Mouse (Mus musculus) midbrain, embryonic 14.5 days (tissue): ENCODE results near the gene Gm26620. TPM values are rescaled to one million over a fixed set of nuclear protein-coding genes. Genes with fewer than 3 reads are reported as not detected.

ENCODE experiments used
- ATAC-seq: fragments of 200-750 bp; cut with Nextera tagmentation; 2 replicates; pipeline ENCODE4 v1.8.0; 2017; ENCODE audit warnings: moderate number of reproducible peaks, moderate library complexity; ENCODE audit not compliant: low FRiP score, low TSS enrichment
- DNase-seq: peaks from one replicate; pipeline ENCODE4 v3.0.0-alpha.2; 2015
- H3K27ac ChIP-seq: fragments of 300-500 bp; sonication (generic); replicated peaks from 2 replicates; pipeline ENCODE4 v1.5.1; 2014; ENCODE audit warnings: mild to moderate bottlenecking, low read depth, low read length, moderate library complexity
- H3K27me3 ChIP-seq: fragments of 300-500 bp; sonication (generic); 2 replicates; pipeline ENCODE4 v1.6.1; 2014; ENCODE audit warnings: low read length, control low read depth, mixed read lengths; ENCODE audit not compliant: control insufficient read depth, insufficient read depth
- H3K36me3 ChIP-seq: fragments of 300-500 bp; sonication (generic); 2 replicates; pipeline ENCODE4 v1.6.1; 2014; ENCODE audit warnings: low read length, control low read depth; ENCODE audit not compliant: control insufficient read depth, insufficient read depth
- H3K4me1 ChIP-seq: fragments of 300-500 bp; sonication (generic); 2 replicates; pipeline ENCODE4 v1.6.1; 2014; ENCODE audit warnings: mild to moderate bottlenecking, antibody characterized with exemption, low read length, control low read depth; ENCODE audit not compliant: control insufficient read depth, insufficient read depth
- H3K4me2 ChIP-seq: fragments of 300-500 bp; sonication (generic); 2 replicates; pipeline ENCODE4 v1.6.1; 2014; ENCODE audit warnings: mild to moderate bottlenecking, low read length, moderate library complexity
- H3K4me3 ChIP-seq: fragments of 300-500 bp; sonication (generic); replicated peaks from 2 replicates; pipeline ENCODE4 v1.5.1; 2014; ENCODE audit warnings: low read depth, low read length
- H3K9ac ChIP-seq: fragments of 300-500 bp; sonication (generic); replicated peaks from 2 replicates; pipeline ENCODE4 v1.6.1; 2014; ENCODE audit warnings: mild to moderate bottlenecking, low read length, moderate library complexity
- H3K9me3 ChIP-seq: fragments of 300-500 bp; sonication (generic); 2 replicates; pipeline ENCODE4 v1.6.1; 2016; ENCODE audit warnings: low read length, control low read depth, mixed read lengths; ENCODE audit not compliant: control insufficient read depth
- WGBS: fragments of 180-500 bp; shearing (Covaris S2); extraction: QIAGEN DNeasy Blood & Tissue Kit; methylation state at CpG from one replicate; pipeline ENCODE4 v1.1.7; 2014; 5-methylcytosine and 5-hydroxymethylcytosine counted together
- polyA plus RNA-seq: library from polyadenylated mRNA; unstranded; fragments of >200 nt; fragmentation: Nextera tagmentation; extraction: Ambion mirVana; gene quantifications from 2 replicates; pipeline ENCODE4 v1.2.1, GENCODE M21; 2014

The Gm26620 gene
- polyA plus RNA-seq, 1 experiment from 2014 or later, result 0.95 TPM

DNA sequence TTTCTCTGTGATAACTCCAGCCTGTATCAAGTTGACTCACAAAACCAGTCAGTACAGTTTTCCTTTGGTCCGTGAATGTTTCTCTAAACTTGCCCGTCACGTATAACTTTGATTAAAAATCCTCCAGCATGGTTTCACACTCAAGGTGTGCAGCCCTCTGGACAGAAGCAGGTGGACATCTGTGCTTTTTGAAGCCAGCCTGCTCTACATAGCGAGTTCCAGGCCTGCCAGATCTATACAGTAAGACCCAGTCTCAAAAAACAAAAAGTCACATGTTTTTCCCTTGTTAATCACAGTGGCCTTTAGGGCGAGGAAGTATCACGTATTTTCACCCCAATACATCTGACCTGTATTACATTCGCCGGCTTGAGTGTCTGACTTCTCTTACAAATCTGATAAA is 475 bp upstream of the Gm26620 start:
- Histone ChIP-seq H3K4me1 (0 out of 2 replicates have a peak, but pooled peaks cover 5% of the 10 kb centered on the region), H3K9ac (peak overlapping the region; percentile 93), H3K9me3 (no peaks in the 10 kb centered on the region), H3K27me3 (no peaks in the 10 kb centered on the region), H3K27ac (peak overlapping the region; percentile 86; the same call in 1 of the 2 replicates), H3K4me2 (peak overlapping the region; percentile 72), H3K36me3 (peaks cover 16% of the 10 kb centered on the region), H3K4me3 (peak overlapping the region; percentile 97)
- ATAC-seq, result no peak
- no peak for DNase-seq
- WGBS, result 31% methylated on average over 8 of the region's 8 CpGs

DNA sequence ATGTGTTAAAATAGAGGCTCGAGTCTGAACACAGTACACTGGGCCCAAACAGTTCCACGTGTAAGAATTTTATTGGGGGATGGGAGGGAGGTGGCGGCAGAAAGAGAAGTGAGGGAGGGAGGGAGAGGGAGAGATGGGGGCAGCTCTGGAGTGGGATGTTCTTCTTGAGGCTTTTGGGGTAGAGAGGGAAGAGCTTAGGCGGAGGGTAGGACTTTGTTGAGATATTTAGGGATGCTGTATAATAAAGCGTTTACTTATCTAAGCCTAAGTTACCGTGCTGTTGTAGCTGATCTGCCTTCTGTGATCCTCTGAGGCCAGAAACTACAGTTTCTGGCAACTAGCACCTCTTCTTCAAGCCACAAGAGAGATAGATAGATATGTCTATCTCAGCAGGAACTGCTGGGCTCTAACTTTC is 1.2 kb downstream of the Gm26620 start:
- no peak for DNase-seq
- no peaks in the 10 kb centered on the region for H3K27me3 ChIP-seq
- no peak overlapping the region for H3K4me3 ChIP-seq
- no peaks in the 10 kb centered on the region for H3K36me3 ChIP-seq
- 0 out of 2 replicates have a peak, but pooled peaks cover 5% of the 10 kb centered on the region for H3K4me1 ChIP-seq
- ATAC-seq, result no peak
- no peak overlapping the region for H3K9ac ChIP-seq
- H3K27ac ChIP-seq, result no peak overlapping the region
- 66% methylated on average over 6 of the region's 6 CpGs for WGBS
- peak overlapping the region; percentile 72; the same call in 1 of the 2 replicates for H3K4me2 ChIP-seq
- no peaks in the 10 kb centered on the region for H3K9me3 ChIP-seq

DNA sequence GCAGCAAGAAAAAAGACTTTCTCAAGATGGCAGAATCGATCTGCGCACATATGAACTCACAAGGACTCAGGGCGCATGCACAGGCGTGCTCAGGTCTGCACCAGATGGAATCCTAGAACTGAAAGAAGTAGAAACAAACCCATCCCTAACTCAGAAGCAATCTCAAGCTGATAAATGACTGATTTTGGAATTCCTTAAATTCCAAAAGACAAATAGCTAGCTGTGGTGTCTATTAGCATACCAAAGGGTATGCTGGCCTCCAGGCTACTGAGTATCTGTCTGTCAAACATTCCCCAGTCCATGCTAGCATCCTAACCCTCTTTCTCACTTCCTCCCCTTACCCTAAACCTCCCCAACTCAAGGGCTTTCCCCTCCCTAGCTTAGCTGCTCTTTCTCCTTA is 4.4 kb downstream of the Gm26620 start:
- DNase-seq (no peak), ATAC-seq (no peak)
- Histone ChIP-seq H3K4me3 (no peak overlapping the region), H3K4me1 (0 out of 2 replicates have a peak, but pooled peaks cover 3% of the 10 kb centered on the region), H3K9me3 (no peaks in the 10 kb centered on the region), H3K4me2 (no peak overlapping the region), H3K9ac (no peak overlapping the region), H3K27ac (no peak overlapping the region), H3K27me3 (no peaks in the 10 kb centered on the region), H3K36me3 (no peaks in the 10 kb centered on the region)
- WGBS, result 82% methylated on average over 4 of the region's 4 CpGs

DNA sequence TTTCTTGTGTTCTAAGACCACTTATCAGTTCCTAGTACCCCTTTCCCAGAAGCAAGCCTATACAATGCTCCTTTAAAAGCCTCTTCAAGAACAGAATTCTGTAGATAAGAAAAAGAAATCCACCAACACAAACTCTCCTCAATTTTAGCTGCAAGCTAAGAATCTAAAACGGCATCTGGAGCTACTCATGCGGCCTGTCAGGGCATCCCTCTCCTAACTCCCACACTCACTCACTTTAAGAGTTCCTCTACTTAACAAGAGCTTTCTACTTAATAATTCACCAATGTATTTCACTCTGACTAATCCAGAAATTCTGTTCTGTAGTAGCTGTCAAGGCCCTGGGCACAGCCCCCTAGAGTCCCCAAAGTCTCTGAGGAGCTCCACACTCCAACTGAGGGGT is 6.8 kb downstream of the Gm26620 start:
- no peak for ATAC-seq
- Histone ChIP-seq H3K9me3 (no peaks in the 10 kb centered on the region), H3K9ac (no peak overlapping the region), H3K4me2 (no peak overlapping the region), H3K4me3 (no peak overlapping the region), H3K36me3 (no peaks in the 10 kb centered on the region), H3K4me1 (no peaks in the 10 kb centered on the region), H3K27ac (no peak overlapping the region), H3K27me3 (no peaks in the 10 kb centered on the region)
- 77% methylated on average over 2 of the region's 2 CpGs for WGBS
- no peak for DNase-seq

DNA sequence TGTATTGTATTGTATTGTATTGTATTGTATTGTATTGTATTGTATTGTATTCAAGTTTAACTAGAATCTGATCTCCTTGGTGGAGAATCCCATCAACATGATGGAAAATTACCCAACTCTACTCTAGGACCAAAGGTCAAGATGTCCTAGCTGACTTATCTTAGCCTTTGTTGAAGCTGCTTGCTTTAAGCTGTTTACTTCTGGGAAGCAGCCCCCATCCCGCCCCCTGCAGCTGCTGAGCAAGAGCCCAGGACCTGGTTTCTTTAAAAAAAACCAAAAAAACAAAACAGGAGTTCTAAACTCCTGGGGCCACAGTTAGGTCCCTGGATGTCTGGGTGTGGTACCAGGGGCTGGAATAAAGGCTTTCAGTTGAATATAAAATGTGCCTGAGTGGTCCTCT is 7.4 kb downstream of the Gm26620 start:
- no peak overlapping the region for H3K27ac ChIP-seq
- DNase-seq (no peak), ATAC-seq (no peak)
- H3K9ac ChIP-seq, result no peak overlapping the region
- no peak overlapping the region for H3K4me3 ChIP-seq
- no peak overlapping the region for H3K4me2 ChIP-seq
- no peaks in the 10 kb centered on the region for H3K4me1 ChIP-seq
- H3K36me3 ChIP-seq, result no peaks in the 10 kb centered on the region
- H3K27me3 ChIP-seq, result no peaks in the 10 kb centered on the region
- WGBS, result 44% methylated on average over 1 of the region's 1 CpGs
- no peaks in the 10 kb centered on the region for H3K9me3 ChIP-seq

DNA sequence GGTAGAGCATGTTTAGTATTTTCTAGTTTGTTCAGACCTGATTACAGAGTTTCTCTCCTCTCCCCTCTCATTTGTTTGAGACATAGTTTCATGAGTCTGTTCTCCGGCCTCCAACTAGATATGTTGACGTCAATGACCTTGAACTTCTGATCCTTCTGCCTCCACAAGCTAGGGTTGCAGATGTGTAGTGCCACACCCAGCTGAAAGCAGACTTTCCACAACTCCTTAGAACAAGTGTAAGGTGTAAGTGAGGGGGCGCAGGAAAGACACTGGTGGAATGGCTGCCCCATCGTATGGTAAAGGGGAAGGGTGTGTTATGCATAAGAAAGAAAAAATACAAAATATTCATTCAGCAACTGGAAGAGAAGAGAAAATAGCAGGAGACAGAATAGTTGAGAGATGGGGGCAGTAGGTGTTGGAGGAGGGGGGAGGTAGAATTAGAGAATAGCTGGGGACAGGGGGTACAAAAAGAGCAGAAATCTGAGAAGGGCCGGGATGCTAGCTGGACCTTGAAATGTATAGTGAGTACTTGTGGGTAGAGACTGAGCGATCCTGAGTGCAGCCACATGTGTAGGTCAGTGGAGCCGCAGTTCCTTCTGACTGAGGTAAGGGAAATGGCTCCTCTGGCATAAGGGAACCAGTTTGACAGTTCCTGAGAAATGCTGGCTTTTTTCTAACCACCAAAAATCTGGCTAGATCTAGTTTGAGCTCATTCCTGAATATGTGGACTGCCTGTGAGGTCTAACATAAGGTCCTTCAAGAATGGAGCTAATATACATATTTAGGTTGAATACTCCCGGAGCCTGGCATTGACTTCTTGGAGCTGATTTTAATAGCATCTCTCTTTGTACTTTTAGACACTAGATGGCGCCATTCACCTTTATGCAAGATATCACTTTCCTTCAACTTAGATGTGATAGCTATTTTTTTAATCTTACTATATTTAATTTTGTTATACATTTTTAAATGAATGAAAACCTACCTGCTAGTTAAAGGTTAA is 10.0 kb downstream of the Gm26620 start:
- H3K4me1 ChIP-seq, result no peaks in the 10 kb centered on the region
- no peaks in the 10 kb centered on the region for H3K9me3 ChIP-seq
- no peak overlapping the region for H3K9ac ChIP-seq
- H3K27ac ChIP-seq, result no peak overlapping the region
- DNase-seq, result peak; percentile 85
- no peak for ATAC-seq
- no peak overlapping the region for H3K4me2 ChIP-seq
- WGBS, result 66% methylated on average over 9 of the region's 9 CpGs
- no peaks in the 10 kb centered on the region for H3K27me3 ChIP-seq
- H3K36me3 ChIP-seq, result no peaks in the 10 kb centered on the region
- no peak overlapping the region for H3K4me3 ChIP-seq

DNA sequence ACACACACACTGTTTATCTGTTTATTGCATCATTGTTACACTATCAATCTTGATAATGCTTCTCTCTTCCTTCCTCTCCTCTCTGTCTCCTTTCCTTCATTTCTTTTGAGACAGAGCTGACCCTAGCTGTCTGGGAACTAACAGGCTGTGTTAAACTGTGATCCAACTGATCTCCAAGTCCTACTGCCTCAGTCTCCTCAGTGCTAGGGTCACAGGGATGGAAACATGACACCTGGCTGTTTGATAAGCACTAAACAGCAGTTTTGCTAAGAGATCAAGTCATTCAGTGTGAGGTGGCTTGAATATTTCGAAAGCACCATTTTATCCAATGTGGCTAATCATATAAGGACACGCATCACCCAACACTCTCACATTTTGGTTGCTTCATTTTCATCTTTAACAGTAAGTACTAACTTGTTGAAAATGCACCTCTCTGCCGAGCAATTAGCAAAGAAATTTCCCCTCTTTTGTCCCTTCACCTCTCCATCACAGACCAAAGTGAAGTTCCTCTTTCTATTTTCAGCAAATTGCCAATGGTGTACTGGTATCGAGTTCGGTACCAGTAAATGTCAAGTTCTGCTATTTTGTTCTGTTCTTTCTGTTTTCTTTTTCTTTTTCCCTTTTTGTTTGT is 11.9 kb downstream of the Gm26620 start:
- no peaks in the 10 kb centered on the region for H3K27me3 ChIP-seq
- WGBS, result 89% methylated on average over 5 of the region's 5 CpGs
- no peaks in the 10 kb centered on the region for H3K9me3 ChIP-seq
- H3K9ac ChIP-seq, result no peak overlapping the region
- H3K4me3 ChIP-seq, result no peak overlapping the region
- no peak for ATAC-seq
- no peak overlapping the region for H3K27ac ChIP-seq
- no peaks in the 10 kb centered on the region for H3K36me3 ChIP-seq
- no peak for DNase-seq
- no peaks in the 10 kb centered on the region for H3K4me1 ChIP-seq
- no peak overlapping the region for H3K4me2 ChIP-seq

DNA sequence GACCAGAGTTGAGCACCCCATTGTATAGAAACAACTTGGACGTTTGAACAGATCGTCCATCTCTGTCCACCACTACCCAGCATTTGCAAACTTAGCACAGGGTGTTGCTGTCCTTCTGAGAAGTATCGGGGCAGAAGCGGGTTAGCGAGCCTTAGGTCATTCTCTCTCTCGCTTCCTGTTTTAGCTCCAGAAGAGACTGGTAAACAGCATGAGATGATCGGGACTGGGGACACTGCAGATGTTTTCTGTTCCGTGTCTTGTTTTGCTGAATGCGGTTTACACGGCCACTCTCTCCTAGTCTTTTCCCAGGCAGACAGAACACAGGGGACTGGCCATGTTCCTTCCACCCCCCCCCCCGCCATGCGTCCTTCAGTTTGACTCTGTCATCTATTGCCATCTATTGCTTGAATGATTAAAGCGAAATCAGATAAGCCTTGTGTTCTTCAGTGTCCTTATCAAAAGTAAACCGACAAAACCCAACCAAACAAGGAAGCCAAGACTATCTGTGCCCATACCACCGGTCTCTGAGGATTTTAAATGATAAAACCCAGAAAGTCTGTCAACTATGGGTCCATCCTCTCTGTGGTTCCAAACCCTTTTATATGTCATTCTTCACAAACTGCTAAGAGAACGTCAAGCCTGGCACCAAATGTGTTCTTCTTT is 13.7 kb downstream of the Gm26620 start:
- no peaks in the 10 kb centered on the region for H3K36me3 ChIP-seq
- H3K4me1 ChIP-seq, result no peaks in the 10 kb centered on the region
- WGBS, result 82% methylated on average over 16 of the region's 16 CpGs
- H3K4me3 ChIP-seq, result no peak overlapping the region
- H3K9ac ChIP-seq, result no peak overlapping the region
- DNase-seq, result no peak
- H3K27me3 ChIP-seq, result no peaks in the 10 kb centered on the region
- no peak overlapping the region for H3K27ac ChIP-seq
- H3K4me2 ChIP-seq, result no peak overlapping the region
- no peak for ATAC-seq
- H3K9me3 ChIP-seq, result no peaks in the 10 kb centered on the region
